Mouse (Mus musculus) heart, embryonic 12.5 days (tissue): ENCODE results near the gene Rtn1. TPM values are rescaled to one million over a fixed set of nuclear protein-coding genes. Genes with fewer than 3 reads are reported as not detected.
A peak's percentile ranks its signal among the peaks of the same experiment; 100 is the strongest.

Experiments
- ATAC-seq: fragments of 200-750 bp; cut with Nextera tagmentation; 2 replicates; pipeline ENCODE4 v1.8.0; 2017; ENCODE audit warnings: moderate TSS enrichment, moderate library complexity; ENCODE audit not compliant: insufficient number of reproducible peaks, low FRiP score
- H3K27ac ChIP-seq: fragments of 300-500 bp; sonication (generic); 2 replicates; pipeline ENCODE4 v1.5.1; 2016; ENCODE audit warnings: mild to moderate bottlenecking, moderate library complexity; ENCODE audit not compliant: poor library complexity, severe bottlenecking
- H3K27me3 ChIP-seq: fragments of 300-500 bp; sonication (generic); replicated peaks from 2 replicates; pipeline ENCODE4 v1.6.1; 2016; ENCODE audit warnings: mild to moderate bottlenecking, moderate library complexity
- H3K36me3 ChIP-seq: fragments of 300-500 bp; sonication (generic); 2 replicates; pipeline ENCODE4 v1.6.1; 2016; ENCODE audit warnings: mild to moderate bottlenecking, moderate library complexity
- H3K4me1 ChIP-seq: fragments of 300-500 bp; sonication (generic); replicated peaks from 2 replicates; pipeline ENCODE4 v1.6.1; 2016; ENCODE audit warnings: mild to moderate bottlenecking
- H3K4me2 ChIP-seq: fragments of 300-500 bp; sonication (generic); 2 replicates; pipeline ENCODE4 v1.6.1; 2016; ENCODE audit warnings: mild to moderate bottlenecking, moderate library complexity
- H3K4me3 ChIP-seq: fragments of 300-500 bp; sonication (generic); 2 replicates; pipeline ENCODE4 v1.5.1; 2016; ENCODE audit warnings: mild to moderate bottlenecking
- H3K9ac ChIP-seq: fragments of 300-500 bp; sonication (generic); 2 replicates; pipeline ENCODE4 v1.6.1; 2016; ENCODE audit warnings: mild to moderate bottlenecking, moderate library complexity
- H3K9me3 ChIP-seq: fragments of 300-500 bp; sonication (generic); replicated peaks from 2 replicates; pipeline ENCODE4 v1.6.1; 2016; ENCODE audit warnings: mild to moderate bottlenecking, moderate library complexity
- WGBS: fragments of 180-500 bp; shearing (Covaris S2); methylation state at CpG from one replicate; pipeline ENCODE4 v1.1.7; 2016; 5-methylcytosine and 5-hydroxymethylcytosine counted together
- polyA plus RNA-seq: library from polyadenylated mRNA; unstranded; fragments of >200 nt; fragmentation: Nextera tagmentation; extraction: Ambion mirVana; gene quantifications from 2 replicates; pipeline ENCODE4 v1.2.1, GENCODE M21; 2016

The Rtn1 gene
- polyA plus RNA-seq, 1 experiment from 2014 or later = 18.4 TPM

DNA sequence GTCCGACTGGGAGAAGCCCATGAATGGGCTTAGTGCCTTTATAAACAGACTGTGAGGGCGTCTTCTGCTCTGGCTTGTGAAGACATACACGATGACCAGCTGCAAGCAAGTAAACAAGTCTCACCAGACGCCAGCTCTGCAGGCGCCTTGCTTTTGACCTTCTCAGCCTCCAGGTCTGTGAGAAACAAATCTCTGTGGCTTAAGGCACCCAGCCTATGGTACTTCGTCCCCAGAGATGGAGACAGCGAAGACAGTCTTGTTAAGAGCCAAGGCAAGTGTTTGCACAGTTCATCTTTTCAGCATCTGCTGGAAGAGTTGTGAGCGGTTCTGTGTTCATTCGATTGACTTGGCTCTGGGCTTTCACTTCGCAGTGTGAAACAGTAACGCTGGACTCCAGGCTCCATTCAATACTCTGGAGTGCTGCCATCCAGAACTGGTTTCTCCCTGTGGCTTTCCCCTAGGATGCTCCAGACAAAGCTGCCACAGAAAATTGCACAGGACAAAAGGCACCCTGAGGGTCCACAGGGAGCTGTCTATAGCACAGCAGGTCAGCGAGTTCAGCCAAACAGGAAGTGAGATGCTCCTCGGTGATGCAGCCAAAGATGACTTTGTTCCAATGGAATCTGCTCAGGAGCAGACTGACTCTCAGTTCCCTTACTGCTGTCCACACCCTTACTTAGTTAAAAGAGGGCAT is 135.0 kb downstream of the Rtn1 start:
- H3K27ac ChIP-seq = no peak overlapping the region
- no peak overlapping the region for H3K4me3 ChIP-seq
- no peaks in the 10 kb centered on the region for H3K36me3 ChIP-seq
- no peak overlapping the region for H3K9ac ChIP-seq
- H3K9me3 ChIP-seq = no peaks in the 10 kb centered on the region
- H3K27me3 ChIP-seq = no peaks in the 10 kb centered on the region
- no peak overlapping the region for H3K4me2 ChIP-seq
- H3K4me1 ChIP-seq = 0 out of 2 replicates have a peak, but pooled peaks cover 4% of the 10 kb centered on the region
- WGBS = 67% methylated on average over 13 of the region's 13 CpGs
- no peak for ATAC-seq

DNA sequence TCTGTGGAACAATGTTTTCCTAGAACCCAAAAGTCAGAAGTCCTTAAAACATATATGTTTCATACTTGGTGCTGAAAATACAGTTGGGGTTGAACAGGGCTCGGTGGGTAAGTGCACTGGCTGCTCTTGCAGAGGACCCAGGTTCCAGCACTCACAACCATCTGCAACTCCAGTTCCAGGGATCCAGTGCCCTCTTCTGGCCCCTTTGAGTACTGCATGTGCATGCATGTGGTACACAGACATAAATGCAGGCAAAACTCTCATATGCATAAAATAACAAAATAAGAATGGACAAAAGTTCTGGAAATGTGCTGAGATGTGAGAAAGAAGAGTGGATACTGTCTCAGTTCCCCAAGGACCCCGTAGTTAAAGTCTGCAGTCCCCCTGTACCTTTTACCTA is 141.2 kb downstream of the Rtn1 start:
- Histone ChIP-seq H3K9ac (no peak overlapping the region), H3K4me2 (no peak overlapping the region), H3K4me3 (no peak overlapping the region), H3K4me1 (peaks cover 5% of the 10 kb centered on the region), H3K9me3 (peaks cover 5% of the 10 kb centered on the region; the same call in 1 of the 2 replicates), H3K27me3 (no peaks in the 10 kb centered on the region), H3K36me3 (no peaks in the 10 kb centered on the region), H3K27ac (no peak overlapping the region)
- WGBS = 71% methylated on average over 2 of the region's 2 CpGs
- no peak for ATAC-seq

DNA sequence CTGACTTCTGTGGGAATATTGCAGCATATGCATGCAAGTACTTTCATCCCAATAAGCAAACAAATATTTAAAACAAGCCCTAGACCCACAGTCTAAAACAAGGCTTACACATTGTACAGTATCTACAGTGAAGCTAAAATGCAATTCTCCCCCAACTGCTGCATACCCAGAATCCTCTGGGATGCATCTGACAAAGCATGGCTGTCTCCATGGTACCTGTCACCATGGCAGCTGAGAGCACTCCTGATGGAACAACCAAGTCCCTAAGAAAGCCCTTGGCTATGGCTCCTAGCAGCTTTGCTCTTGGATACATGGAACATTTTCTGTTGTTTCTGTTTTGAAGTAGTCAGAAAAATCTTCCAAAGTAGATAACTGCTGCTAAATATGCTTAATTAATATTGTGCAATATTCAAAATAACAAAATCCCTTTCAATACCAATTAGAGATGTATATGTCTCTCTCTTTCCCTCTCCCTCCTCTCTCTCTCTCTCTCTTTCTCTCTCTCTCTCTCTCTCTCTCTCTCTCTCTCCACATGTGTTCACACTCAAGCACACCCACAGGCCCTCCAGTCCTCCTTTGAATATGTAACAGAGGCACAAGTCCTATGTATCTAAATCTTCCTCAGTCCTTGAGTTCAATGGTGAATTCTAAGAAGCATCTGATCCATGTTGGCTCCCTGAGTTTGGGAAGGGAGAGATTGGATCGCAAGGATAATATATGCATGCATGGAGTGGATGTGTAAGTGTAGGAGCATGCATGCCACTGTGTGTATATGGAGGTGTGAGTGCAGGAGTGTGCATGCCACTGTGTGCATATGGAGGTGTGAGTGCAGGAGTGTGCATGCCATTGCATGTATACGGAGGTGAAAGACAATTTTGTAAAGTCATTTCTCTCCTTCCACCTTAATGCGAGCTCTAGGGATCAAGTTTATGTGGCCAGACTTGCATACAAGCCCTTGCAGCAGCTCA is 143.3 kb downstream of the Rtn1 start:
- WGBS = 85% methylated on average over 3 of the region's 3 CpGs
- Histone ChIP-seq H3K9ac (no peak overlapping the region), H3K4me3 (no peak overlapping the region), H3K36me3 (no peaks in the 10 kb centered on the region), H3K27ac (no peak overlapping the region), H3K4me2 (no peak overlapping the region), H3K9me3 (peaks cover 11% of the 10 kb centered on the region; the same call in 1 of the 2 replicates), H3K4me1 (peaks cover 5% of the 10 kb centered on the region), H3K27me3 (no peaks in the 10 kb centered on the region)
- no peak for ATAC-seq

DNA sequence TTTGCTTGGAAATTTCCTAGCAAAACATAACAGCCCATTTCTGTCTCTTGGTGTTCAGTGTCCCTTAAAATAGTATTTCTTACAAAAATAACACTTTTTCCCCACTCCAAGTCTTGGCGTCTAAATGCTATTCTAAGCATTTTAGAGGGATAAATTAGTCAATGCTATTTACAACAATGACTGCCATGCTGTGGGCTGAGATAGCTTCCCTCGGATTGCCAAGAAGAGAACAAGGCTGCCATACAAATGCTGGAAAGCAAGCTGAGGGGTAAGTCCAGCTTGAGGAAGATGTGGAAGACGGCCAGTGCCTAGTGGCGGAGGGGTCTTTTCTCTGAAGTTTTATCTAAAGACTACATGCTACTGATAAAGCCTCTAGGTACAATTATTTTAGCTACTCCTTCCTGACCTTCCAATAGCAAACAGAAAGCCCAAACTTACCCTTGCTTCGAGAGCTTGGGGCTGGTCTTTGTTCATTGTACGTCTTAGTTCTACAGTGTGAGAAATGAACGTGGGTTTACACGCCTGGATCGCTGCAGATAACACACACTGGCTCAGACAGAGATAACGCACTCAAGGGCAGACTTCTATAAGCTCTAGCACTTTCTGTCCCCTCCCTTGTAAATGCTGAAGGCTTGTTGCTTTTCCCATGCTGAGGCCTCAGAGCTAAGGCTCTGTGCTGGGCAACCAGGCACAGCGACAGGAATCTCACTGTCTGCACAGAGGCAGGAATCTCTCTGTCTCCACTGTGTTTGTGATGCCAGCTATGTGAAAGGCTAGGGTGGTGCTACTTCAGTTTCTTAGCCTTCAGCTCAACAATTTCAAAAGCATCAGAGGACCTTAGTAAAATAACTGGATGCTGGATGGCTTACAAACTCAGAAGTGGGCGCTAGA is 145.4 kb downstream of the Rtn1 start:
- 40% methylated on average over 12 of the region's 12 CpGs for WGBS
- peaks cover 5% of the 10 kb centered on the region for H3K4me1 ChIP-seq
- H3K9me3 ChIP-seq = peaks cover 11% of the 10 kb centered on the region; the same call in 1 of the 2 replicates
- no peak overlapping the region for H3K9ac ChIP-seq
- H3K4me3 ChIP-seq = no peak overlapping the region
- H3K36me3 ChIP-seq = no peaks in the 10 kb centered on the region
- peak overlapping the region; percentile 39; the same call in 1 of the 2 replicates for H3K27ac ChIP-seq
- 0 out of 2 replicates have a peak overlapping the region, but pooled peaks have one; percentile 10 for H3K4me2 ChIP-seq
- H3K27me3 ChIP-seq = no peaks in the 10 kb centered on the region
- no peak for ATAC-seq

DNA sequence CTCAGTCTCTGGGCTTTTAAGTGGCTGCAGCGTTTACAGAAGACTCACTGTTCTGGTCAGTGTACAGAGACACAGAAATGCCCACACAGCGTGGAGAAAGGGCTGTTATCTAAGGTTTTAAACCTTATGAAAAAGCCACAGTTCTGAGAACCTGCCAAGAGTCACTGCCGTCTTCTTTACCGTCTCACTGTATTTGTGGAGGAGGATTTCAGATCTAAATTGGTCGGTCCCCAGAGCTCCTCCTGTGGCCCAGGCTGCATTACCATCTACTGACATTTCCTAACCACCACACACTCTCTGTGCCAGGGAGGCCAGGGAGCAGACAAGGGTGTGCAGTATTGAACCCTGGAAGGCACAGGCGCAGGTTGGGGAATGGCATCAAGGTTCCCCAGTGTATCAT is 151.9 kb downstream of the Rtn1 start:
- H3K27ac ChIP-seq = no peak overlapping the region
- no peak overlapping the region for H3K4me3 ChIP-seq
- H3K4me2 ChIP-seq = 0 out of 2 replicates have a peak overlapping the region, but pooled peaks have one; percentile 3
- no peak for ATAC-seq
- peaks cover 6% of the 10 kb centered on the region; the same call in 1 of the 2 replicates for H3K4me1 ChIP-seq
- no peak overlapping the region for H3K9ac ChIP-seq
- H3K36me3 ChIP-seq = no peaks in the 10 kb centered on the region
- peaks cover 9% of the 10 kb centered on the region for H3K9me3 ChIP-seq
- no peaks in the 10 kb centered on the region for H3K27me3 ChIP-seq
- WGBS = 43% methylated on average over 6 of the region's 6 CpGs

DNA sequence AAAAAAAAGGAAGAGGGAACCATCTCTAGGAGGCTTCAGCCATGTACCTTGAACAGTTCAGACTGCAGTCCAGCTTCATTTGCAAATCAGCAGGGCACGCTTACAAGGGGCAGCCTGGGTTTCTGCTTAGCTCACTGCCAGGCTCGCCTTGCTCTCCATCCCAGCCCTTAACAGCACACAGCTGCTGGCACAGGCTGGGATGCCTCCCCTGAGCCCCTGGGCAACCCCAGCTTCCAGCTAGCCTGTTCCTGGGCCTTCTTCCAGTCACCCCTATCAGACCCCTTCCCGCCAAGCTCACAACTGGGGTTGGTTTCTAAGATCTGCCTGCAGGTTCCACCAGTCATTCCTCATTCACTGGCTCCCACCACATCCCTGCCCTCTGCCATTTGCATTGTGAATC is 155.8 kb downstream of the Rtn1 start:
- H3K27ac ChIP-seq = no peak overlapping the region
- H3K4me2 ChIP-seq = no peak overlapping the region
- no peak overlapping the region for H3K9ac ChIP-seq
- no peak for ATAC-seq
- H3K36me3 ChIP-seq = no peaks in the 10 kb centered on the region
- no peaks in the 10 kb centered on the region for H3K27me3 ChIP-seq
- 74% methylated on average over 3 of the region's 3 CpGs for WGBS
- H3K9me3 ChIP-seq = peaks cover 4% of the 10 kb centered on the region; the same call in 1 of the 2 replicates
- no peak overlapping the region for H3K4me3 ChIP-seq
- peaks cover 6% of the 10 kb centered on the region; the same call in 1 of the 2 replicates for H3K4me1 ChIP-seq

DNA sequence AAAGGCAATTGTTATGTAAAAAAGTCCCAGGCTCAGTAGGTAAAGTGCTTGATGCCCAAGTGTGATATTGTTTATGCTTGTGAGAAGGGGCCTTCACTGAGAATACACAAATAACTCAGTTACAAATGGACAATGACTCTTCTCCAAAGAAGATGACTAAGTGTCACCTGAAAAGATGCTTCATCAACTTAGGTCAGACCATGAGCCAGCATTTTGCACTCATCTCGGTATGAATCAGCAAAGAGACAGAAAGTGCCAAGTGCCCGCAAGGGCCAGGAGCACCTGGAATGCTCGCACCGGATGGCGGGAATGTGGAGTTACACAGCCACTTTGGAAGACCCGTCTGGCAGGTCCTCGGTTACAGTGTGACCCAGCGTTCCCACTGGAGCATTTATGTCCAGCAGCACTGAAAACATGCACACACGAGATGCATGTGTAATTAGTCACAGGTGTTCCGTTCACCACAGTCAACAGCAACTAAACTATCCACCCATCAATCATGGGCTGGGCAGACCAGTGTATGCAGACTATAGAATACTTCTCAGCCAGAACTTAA is 156.9 kb downstream of the Rtn1 start:
- ATAC-seq = no peak
- H3K4me1 ChIP-seq = 0 out of 2 replicates have a peak, but pooled peaks cover 2% of the 10 kb centered on the region
- 79% methylated on average over 10 of the region's 10 CpGs for WGBS
- H3K36me3 ChIP-seq = no peaks in the 10 kb centered on the region
- H3K27me3 ChIP-seq = no peaks in the 10 kb centered on the region
- H3K4me2 ChIP-seq = no peak overlapping the region
- no peak overlapping the region for H3K9ac ChIP-seq
- H3K9me3 ChIP-seq = peaks cover 4% of the 10 kb centered on the region; the same call in 1 of the 2 replicates
- H3K27ac ChIP-seq = no peak overlapping the region
- no peak overlapping the region for H3K4me3 ChIP-seq

DNA sequence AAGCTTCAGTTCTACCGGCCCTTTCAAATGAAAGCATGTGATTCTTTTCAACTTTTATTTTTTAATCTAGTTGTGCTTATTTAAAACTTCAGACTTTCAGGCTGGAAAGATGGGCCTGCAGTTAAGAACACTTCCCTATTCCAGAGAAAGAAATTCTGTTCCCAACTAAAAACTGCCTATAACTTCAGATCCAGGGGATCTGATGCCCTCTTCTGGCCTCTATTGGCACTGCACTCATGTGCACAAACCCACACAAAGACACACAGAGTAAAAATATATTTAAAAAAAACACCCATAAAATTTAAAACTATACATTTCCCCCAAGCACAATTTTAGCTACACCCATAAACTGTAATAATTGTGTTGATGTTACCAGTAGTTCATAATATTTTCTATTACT is 163.9 kb downstream of the Rtn1 start:
- no peaks in the 10 kb centered on the region for H3K36me3 ChIP-seq
- H3K27me3 ChIP-seq = peaks cover 3% of the 10 kb centered on the region; the same call in 1 of the 2 replicates
- no peak overlapping the region for H3K9ac ChIP-seq
- H3K27ac ChIP-seq = no peak overlapping the region
- H3K4me3 ChIP-seq = no peak overlapping the region
- 93% methylated on average over 1 of the region's 1 CpGs for WGBS
- no peaks in the 10 kb centered on the region for H3K9me3 ChIP-seq
- no peak overlapping the region for H3K4me2 ChIP-seq
- ATAC-seq = no peak
- H3K4me1 ChIP-seq = peaks cover under 1% of the 10 kb centered on the region; the same call in 1 of the 2 replicates

DNA sequence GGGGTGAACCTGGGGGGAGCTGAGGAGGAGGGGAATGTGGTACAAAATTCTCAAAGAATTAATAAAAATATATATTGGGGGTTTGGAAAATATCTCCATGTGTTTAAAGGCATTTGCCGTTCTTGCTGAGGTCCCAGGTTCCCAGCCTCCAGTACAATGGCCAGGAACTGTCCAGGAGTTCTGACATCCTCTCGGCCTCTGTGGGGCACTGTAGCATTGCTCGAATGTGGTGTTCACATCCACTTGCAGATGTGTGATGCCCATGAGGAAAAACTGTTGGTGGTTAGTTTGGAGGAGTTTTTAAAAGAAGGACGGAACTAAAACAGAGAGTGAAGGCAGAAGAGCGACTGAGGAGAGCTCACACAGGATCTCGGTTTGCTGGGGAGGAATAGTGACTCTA is 166.0 kb downstream of the Rtn1 start:
- Histone ChIP-seq H3K27me3 (peaks cover 11% of the 10 kb centered on the region), H3K36me3 (no peaks in the 10 kb centered on the region), H3K27ac (no peak overlapping the region), H3K4me1 (peaks cover 11% of the 10 kb centered on the region), H3K9me3 (no peaks in the 10 kb centered on the region), H3K9ac (no peak overlapping the region), H3K4me3 (no peak overlapping the region), H3K4me2 (no peak overlapping the region)
- no peak for ATAC-seq
- WGBS = 57% methylated on average over 6 of the region's 6 CpGs

DNA sequence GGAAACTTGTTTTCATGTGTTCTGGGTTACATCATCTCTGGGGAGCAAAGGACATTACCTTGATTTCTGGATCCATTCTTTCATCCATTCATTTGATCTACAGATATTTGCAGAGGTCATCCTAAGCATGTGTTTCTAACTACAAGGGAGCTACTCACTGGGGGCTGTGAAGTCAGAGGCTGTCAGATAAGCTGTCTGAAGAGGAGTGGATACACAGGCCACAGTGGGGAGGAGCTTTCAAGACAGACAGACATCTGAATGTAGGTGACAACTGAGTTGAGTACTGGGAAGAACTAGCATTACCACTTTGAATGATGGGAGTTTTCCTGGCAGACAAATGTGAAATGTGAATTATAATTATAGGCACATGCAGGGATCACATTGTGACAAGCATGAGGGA is 168.3 kb downstream of the Rtn1 start:
- Histone ChIP-seq H3K4me1 (peaks cover 20% of the 10 kb centered on the region), H3K9me3 (no peaks in the 10 kb centered on the region), H3K27me3 (peaks cover 31% of the 10 kb centered on the region), H3K27ac (no peak overlapping the region), H3K36me3 (no peaks in the 10 kb centered on the region), H3K4me2 (no peak overlapping the region), H3K4me3 (no peak overlapping the region), H3K9ac (no peak overlapping the region)
- no peak for ATAC-seq
